In the genomic region with DNA sequence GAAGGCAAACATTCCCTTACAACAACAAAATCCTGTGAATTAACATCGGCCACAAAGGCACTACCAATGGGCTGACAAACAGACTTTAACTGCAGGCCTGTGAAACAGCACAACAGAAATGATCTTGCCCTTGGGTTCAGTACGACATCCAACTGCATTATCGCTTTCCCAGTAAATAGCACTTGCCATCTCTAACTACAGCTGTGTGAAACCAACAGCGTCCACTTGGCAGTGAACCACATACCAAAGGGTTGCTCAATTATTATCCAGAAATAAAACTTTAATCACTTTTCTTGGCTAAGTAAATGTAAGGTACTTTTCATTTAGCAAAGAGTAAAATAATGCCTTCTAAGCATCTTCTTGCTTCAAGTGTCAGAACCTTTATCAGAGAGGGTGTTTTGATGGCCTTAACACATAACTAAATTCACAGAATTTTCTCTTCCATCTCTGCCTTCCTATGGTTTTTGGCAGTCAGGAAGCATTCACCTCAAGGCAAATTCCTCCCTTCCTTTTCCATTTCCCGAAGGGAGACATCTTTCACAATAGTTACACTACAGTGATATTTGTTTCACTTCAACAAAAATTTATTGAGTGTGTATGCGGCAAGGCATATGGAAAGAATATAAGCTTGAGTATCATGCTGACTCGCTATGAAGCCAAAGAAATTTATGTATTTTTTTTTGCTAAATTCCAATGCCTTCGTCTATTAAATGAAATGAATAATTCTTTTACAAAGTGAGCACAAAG, we compare ENCODE assay signal across 8 mouse cellular contexts.
DNase-seq lines count a peak whose midpoint lies in the region; ATAC-seq and TF ChIP-seq lines count a peak whose summit lies in the region.

No protein-coding gene starts in this region.

- H3K4me1 ChIP-seq in heart, adult 2 months (ENCODE audit: control insufficient read depth, insufficient read depth, low read length) = no peaks in the 10 kb centered on the region
- 0 out of 2 replicates have a peak, but pooled peaks cover 3% of the 10 kb centered on the region for H3K4me1 ChIP-seq in heart, embryonic 12.5 days (replicated peaks)

- 61% methylated on average over 8 of the region's 8 CpGs for WGBS in heart, adult 2 months
- 78% methylated on average over 8 of the region's 8 CpGs for WGBS in heart, embryonic 12.5 days

- intact Hi-C loops in heart, adult 2 months (cut with DNase I) = loop anchor here (5.0 kb wide), 1 partner anchor 39 kb away; no protein-coding TSS in a partner anchor

- no peak for ATAC-seq in heart, embryonic 12.5 days (ENCODE audit: insufficient number of reproducible peaks, low FRiP score)
- no peak for ATAC-seq in inflammation-experienced regulatory T-cells, adult 6 months

- no peaks in the 10 kb centered on the region for H3K9me3 ChIP-seq in heart, embryonic 12.5 days (replicated peaks)

- no peak overlapping the region for H3K4me2 ChIP-seq in heart, embryonic 12.5 days

- TF ChIP-seq EP300 in heart, adult 2 months (IDR thresholded peaks at IDR 0.05; ENCODE audit: insufficient read depth, low read depth, low read length) = no peak

- DNase-seq in heart, adult 2 months = peak; percentile 35 to 71
- DNase-seq in Muller cell, postnatal 12 days (ENCODE audit: inconsistent ontology term) = peak; percentile 76
- DNase-seq in gastrocnemius, adult 8-10 months (ENCODE audit: low spot score in 2 of 2) = peak; percentile 15 to 30
- peak; percentile 48 to 52 for DNase-seq in kidney, postnatal 25 days
- DNase-seq in cerebellum, postnatal 4 days (ENCODE audit: low spot score in 2 of 2) = no peak
- DNase-seq in right cerebral cortex, postnatal 25 days = no peak

- H3K9ac ChIP-seq in heart, adult 2 months (ENCODE audit: low read depth, low read length) = no peak overlapping the region
- H3K9ac ChIP-seq in heart, embryonic 12.5 days = no peak overlapping the region

- H3K4me3 ChIP-seq in heart, adult 2 months = no peak overlapping the region
- H3K4me3 ChIP-seq in heart, embryonic 12.5 days = no peak overlapping the region

- TF ChIP-seq POLR2A in heart, adult 2 months (IDR thresholded peaks at IDR 0.05; ENCODE audit: insufficient read depth, low read depth, low read length) = no peak

- no peaks in the 10 kb centered on the region for H3K27me3 ChIP-seq in heart, adult 2 months (ENCODE audit: control insufficient read depth, insufficient read depth, low read length)
- no peaks in the 10 kb centered on the region for H3K27me3 ChIP-seq in heart, embryonic 12.5 days (replicated peaks)

- no peaks in the 10 kb centered on the region for H3K79me2 ChIP-seq in heart, adult 2 months (replicated peaks; ENCODE audit: control insufficient read depth, insufficient read depth, low read length)

- H3K27ac ChIP-seq in heart, adult 2 months = peak overlapping the region; percentile 67
- H3K27ac ChIP-seq in heart, embryonic 12.5 days (ENCODE audit: poor library complexity, severe bottlenecking) = no peak overlapping the region

- no peak for TF ChIP-seq CTCF in heart, adult 2 months (IDR thresholded peaks at IDR 0.05)

- peaks cover 2% of the 10 kb centered on the region; the same call in 1 of the 2 replicates for H3K36me3 ChIP-seq in heart, adult 2 months (ENCODE audit: control insufficient read depth, insufficient read depth, low read length)
- no peaks in the 10 kb centered on the region for H3K36me3 ChIP-seq in heart, embryonic 12.5 days

Comparison
In these comparisons a context has a peak if more than half of its experiments do, and no peak if none do; other contexts are left out.
1. DNase-seq: peak in heart, adult 2 months (2 of 2), Muller cell, postnatal 12 days (single experiment), gastrocnemius, adult 8-10 months (2 of 2) and kidney, postnatal 25 days (2 of 2); none in cerebellum, postnatal 4 days (0 of 2) and right cerebral cortex, postnatal 25 days (single experiment).